Mouse (Mus musculus) kidney, postnatal 10 days (tissue): ENCODE results near the gene Gigyf2.
"Not testable (repeated sequence)": the region's sequence is repeated elsewhere in the genome, so short reads cannot be mapped to it uniquely, and the experiment has no call there.

ENCODE experiments used
- DNase-seq: peaks from one replicate; pipeline ENCODE4 v3.0.0; 2021; ENCODE audit warnings: mixed read lengths

Gigyf2 gene

DNA sequence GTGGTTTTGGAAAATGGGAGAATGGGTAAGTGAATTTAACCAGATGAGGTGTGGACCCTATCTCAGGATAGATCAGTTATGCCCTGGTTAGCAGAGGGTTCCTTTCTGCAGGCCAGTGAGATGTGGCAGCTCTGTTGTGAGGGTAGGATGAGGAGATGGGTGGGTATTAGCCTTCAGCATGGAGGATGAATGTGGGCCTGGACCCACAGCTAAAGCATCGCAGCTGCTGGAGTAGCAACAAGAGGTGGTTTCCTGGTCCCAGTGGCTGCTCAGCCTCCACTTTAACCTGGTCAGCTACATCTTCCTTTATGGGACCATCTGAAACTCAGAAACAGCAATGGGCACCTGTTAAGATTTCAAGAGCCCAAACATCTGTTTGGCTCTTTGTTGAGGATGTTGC lies 129.6 kb downstream of the Gigyf2 start:
- no peak for DNase-seq

DNA sequence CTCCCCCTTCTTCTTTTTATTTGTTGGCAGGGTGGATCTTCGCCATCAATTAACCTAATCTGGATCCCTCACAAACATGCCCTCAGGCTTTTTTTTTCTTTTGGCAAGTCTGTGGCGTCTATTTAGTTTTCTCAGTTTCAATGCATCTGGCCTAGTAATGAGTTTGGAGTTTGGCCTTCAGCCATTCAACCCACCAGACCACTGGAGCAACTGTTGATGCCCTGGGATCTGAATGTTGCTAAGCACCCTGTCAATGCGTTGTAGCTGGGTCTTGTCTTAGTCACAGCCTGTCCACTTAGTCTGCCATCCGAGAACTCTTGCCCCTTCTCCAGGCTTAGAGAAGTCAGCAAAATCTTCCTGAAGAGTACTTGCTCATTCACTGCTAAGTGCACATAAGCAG lies 131.2 kb downstream of the Gigyf2 start:
- DNase-seq: no peak

DNA sequence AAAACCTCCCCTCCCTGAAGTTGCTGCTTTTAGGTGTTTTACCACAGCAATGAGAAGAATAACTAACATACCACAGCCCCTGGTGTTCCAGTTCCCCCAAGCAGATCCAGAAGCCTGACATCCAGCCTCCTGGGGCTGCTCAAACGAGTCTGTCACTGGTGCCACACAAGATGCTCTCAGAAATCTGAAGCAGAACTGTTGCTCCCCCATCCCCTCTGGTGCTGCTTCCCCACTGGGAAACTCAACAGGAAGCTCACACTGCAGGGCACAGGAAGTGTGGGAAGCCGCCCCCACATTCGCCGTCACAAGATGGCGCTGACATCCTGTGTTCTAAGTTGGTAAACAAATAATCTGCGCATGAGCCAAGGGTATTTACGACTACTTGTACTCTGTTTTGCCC lies 133.1 kb downstream of the Gigyf2 start:
- DNase-seq: not testable (repeated sequence)

DNA sequence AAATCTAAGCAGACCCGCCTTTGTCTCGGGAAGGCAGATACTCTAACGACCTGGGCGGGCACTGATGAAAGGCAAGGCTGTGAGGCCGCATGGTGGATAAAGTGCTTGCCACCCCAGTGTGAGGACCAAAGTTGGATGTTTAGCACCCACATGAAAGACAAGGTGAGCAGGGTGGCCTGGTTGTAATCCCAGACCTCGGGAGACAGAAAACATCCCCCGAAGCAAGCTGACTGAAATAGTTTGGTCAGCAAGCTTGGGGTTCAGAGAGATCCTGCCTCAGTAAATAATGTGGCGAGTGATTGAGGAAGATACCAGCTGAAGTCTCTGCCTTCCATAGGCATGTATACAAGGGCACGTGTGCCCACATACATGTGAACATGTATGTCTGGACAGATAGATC lies 140.7 kb downstream of the Gigyf2 start:
- DNase-seq: no peak

DNA sequence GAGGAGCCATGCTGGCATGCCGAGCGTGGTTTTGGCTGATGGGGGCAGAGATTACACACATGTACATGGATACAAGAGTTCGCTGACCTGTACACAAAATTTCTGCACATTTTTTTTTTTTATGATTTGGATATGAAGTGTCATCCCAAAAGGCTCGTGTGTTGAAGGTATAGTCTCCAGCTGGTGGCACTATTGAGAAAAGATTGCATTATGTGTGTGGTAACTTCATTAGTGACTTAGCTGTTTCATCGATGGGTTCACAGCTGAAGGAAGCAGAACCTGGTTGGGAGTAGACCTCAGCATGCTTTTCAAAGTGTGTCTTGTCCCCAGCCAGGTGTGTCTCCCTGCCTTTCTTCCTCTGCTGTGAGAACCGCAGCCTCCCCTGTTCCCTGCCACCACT lies 141.5 kb downstream of the Gigyf2 start:
- DNase-seq: no peak

DNA sequence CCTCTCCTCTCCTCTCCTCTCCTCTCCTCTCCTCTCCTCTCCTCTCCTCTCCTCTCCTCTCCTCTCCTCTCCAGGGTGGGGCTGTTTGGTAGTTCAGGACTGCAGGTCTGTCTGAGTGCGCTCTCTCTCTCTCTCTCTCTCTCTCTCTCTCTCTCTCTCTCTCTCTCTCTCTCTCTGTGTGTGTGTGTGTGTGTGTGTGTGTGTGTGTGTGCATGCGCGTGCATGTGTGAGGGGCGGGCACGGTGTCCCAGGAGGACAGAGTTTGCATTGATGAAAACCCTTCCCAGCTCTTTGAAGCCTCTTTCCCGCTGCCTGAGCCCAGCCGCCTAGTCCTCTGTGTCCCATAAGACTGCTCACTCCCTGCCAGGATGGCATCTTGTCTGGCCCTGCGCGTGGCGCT lies 143.2 kb downstream of the Gigyf2 start, which contains the start of gene Snorc:
TSS of gene Snorc (plus strand) at position 301 of the 400 bp plus-strand sequence.
- not testable (repeated sequence) for DNase-seq

DNA sequence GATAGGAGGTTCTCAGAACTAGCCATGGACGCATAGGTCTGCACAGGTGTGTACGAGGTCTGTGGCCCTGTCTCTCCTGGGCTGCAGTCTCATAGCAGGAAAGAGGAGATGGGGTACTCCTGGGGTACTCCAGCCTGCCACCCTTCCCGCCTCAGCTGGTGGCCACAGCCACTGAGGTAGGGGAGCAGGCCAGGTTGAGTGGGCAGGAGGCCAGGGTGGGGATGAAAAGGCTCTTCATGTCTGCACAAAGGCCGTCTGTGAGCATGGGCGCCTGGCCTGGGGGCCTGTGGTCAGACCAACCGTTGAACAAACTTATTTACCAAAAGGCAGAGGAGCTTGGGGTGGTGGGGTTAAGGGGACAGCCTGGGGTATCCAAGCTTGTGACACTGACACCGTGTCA lies 145.1 kb downstream of the Gigyf2 start:
- DNase-seq: no peak

DNA sequence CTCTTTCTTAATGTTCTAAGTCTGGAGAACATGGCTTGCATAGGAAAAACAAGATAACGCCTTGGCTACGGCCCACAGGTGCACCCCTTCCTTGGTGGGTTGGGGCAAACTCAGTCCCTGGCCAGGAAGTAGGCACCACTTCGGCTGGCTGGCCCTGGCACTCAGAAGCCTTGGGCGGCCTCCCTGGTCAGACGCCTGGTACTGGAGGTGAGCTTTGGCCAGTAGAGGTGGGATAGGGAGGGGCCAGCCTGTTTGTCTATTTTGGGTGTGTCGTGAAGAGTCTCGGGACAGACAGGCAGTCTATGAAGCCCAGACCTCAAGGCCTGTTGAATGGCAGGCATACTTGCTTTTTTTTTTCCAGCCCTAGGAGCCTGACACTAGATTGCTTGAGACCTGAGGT lies 145.8 kb downstream of the Gigyf2 start:
- peak; percentile 61 for DNase-seq

DNA sequence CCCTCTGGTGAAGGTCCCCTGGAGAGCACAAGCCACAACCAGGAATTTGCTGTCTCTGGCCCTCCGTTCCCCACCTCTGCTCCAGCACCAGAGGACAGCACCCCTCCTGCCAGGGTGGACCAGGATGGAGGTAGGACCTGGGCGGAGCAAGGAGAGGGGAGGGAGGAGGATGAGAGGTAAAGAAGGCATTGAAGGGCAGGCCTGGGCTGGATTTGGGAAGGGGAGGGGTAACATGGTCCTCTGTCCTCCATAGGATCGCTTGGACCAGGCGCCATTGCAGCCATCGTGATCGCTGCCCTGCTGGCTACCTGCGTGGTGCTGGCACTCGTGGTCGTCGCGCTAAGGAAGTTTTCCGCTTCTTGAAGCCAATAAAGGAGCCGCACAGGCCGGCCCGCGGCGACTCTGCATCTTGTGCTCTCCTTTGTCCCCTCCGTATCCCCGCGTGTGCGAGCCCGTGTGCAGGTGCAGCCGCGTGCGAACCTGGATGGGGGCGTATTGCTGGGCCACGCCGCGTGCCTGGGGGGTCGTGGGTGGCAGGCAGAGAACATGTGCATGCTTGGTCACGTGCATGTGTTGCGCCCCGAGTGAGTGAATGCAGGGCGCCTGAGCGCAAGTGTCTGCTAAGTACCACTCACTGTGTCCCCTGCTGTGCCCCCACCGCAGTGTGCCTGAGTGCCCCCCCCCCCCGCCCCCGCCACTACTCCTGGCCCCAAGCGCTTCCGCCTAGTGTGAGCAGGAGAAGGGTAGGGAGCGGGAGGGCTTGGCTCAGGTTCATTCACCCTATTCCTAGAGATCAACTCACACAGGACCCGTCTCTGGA lies 148.5 kb downstream of the Gigyf2 start:
- DNase-seq: peak; percentile 19

DNA sequence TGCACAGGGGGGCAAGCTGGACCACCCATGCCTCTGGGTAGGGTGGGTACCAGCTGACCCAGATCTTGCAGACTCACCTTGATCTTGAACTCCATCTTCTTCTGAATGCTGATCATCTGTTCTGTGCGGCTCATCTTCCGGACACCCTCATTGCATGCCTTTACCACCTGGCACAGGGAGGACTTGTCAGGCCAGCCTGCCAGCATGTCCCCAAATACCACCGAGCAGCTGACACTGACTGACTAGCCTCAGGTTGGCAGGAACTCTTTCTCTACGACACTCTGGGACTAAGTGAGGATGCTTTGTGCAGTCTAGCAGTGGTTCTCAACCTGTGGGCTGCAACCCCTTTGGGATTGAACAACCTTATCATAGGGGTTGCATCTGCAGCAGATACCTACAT lies 155.7 kb downstream of the Gigyf2 start:
- no peak for DNase-seq

DNA sequence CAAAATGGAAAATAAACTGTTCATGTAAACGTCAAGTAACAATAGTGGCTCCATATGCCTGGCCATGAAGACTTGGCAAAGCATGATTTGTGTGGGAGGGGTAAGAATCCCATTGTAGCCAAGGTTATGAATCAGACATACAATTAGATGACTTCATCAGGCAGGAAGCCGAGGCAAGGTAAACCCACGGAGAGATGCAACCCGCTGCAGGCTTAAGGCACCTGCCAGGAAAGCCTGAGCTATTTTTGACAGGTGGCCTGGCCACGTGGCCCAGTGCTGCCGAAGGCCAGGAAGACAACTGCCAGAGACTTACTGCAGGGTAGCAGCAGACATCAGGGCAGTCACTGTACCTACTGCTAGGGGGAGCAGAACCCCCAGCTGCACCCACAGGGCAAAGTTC lies 159.6 kb downstream of the Gigyf2 start:
- no peak for DNase-seq

DNA sequence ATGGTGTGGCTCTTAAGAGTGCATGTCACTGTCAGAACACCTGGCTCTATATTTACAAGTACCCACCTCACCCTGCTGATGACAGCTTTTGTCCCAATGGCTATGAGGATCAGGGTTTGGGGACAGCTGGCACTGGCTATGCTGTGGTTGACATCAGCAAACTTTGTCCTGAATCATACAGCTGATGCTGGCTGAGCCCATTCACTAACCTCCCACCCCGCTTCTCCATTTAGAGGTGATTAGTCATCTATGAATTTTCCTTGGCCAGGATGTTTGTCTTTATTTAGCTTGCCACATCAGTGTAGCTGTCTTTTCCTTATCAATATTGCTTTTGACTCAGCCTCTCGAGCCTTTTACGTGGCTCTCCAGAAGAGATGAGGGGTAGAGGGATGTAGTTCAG lies 165.5 kb downstream of the Gigyf2 start:
- DNase-seq: no peak

DNA sequence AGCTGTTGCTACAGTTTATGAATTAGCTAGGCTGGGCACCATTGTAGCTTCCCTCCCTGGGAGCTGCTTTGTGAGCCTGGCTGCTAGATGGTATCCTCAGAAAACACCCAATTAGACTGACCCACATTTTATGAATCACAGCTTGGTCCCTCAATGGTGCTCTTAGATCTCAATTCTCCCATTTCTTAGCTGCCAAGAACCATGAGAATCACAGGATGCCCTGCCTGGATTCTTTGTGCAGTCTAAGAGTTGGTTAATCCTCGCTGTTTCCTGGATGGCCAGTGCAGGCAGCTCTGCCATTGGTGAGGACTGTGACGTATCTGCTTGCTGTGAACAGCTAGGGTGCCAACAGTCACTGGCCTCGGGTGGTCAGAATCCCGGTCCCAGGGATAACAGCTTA lies 166.7 kb downstream of the Gigyf2 start:
- no peak for DNase-seq
